Mouse (Mus musculus) embryonic facial prominence, embryonic 10.5 days (tissue): ENCODE data around the gene Mal. TPM values are rescaled to one million over a fixed set of nuclear protein-coding genes. Genes with fewer than 3 reads are reported as not detected.

Experiments used
- DNase-seq: peaks from one replicate; pipeline ENCODE4 v3.0.0-alpha.2; 2017; ENCODE audit warnings: low spot score
- H3K27ac ChIP-seq: fragments of 300-500 bp; sonication (generic); replicated peaks from 2 replicates; pipeline ENCODE4 v1.5.1; 2016; ENCODE audit warnings: mild to moderate bottlenecking
- H3K27me3 ChIP-seq: fragments of 300-500 bp; sonication (generic); replicated peaks from 2 replicates; pipeline ENCODE4 v1.6.1; 2016; ENCODE audit warnings: low read depth, mild to moderate bottlenecking; ENCODE audit not compliant: poor library complexity, severe bottlenecking
- H3K36me3 ChIP-seq: fragments of 300-500 bp; sonication (generic); replicated peaks from 2 replicates; pipeline ENCODE4 v1.6.1; 2016; ENCODE audit warnings: mild to moderate bottlenecking, moderate library complexity
- H3K4me1 ChIP-seq: fragments of 300-500 bp; sonication (generic); 2 replicates; pipeline ENCODE4 v1.6.1; 2016
- H3K4me3 ChIP-seq: fragments of 300-500 bp; sonication (generic); 2 replicates; pipeline ENCODE4 v1.5.1; 2016; ENCODE audit warnings: mild to moderate bottlenecking, moderate library complexity
- H3K9me3 ChIP-seq: fragments of 300-500 bp; sonication (generic); 2 replicates; pipeline ENCODE4 v1.6.1; 2016; ENCODE audit warnings: mild to moderate bottlenecking
- WGBS: fragments of 180-500 bp; shearing (Covaris S2); methylation state at CpG from one replicate; pipeline ENCODE4 v1.1.7; 2016; 5-methylcytosine and 5-hydroxymethylcytosine counted together
- polyA plus RNA-seq: library from polyadenylated mRNA; unstranded; fragments of >200 nt; fragmentation: Nextera tagmentation; extraction: Ambion mirVana; gene quantifications from 2 replicates; pipeline ENCODE4 v1.2.1, GENCODE M21; 2016

Mal gene
- polyA plus RNA-seq = 0.11 and 0.88 TPM in 2 replicates

DNA sequence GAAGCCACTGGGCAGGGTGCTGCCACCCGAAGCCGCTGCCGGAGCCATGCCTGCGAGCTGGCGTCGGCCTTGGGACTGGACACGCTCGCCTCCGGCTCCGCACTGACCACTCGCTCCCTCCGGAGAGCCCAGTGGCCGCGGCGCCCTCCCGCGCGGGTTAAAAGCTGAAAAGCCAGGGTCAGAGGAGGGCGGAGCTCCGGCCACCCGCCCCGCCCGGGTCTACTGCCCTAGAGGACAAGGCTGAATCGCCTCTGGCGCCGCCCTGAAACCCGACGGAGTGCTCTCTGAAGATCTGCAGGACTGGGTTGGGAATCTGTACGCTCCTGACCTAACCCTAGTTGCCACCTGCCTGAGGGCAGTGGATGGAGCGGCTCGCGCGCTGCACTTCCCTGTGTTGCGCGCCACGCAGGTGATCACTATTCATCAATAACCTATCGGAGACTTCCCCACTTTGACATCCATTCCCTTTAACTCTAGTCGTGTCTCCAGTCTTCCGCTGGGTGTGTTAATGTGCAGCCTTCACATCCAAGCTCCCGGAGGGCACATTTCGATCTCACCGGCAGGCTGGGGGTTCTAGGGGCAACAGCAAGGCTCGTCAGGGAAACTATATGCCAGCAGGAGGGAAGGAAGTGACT is at the start of gene Mal:
TSS of gene Mal (minus strand) at position 610 of the 635 bp plus-strand sequence.
- Histone ChIP-seq H3K27me3 (peaks cover 93% of the 10 kb centered on the region), H3K9me3 (no peaks in the 10 kb centered on the region), H3K27ac (no peak within 1 kb of the TSS), H3K36me3 (no peaks in the 10 kb centered on the region), H3K4me3 (peak within 1 kb of the TSS; percentile 58), H3K4me1 (peaks cover 16% of the 10 kb centered on the region)
- peak; percentile 62 for DNase-seq
- under 1% methylated on average over 43 of the region's 43 CpGs for WGBS

DNA sequence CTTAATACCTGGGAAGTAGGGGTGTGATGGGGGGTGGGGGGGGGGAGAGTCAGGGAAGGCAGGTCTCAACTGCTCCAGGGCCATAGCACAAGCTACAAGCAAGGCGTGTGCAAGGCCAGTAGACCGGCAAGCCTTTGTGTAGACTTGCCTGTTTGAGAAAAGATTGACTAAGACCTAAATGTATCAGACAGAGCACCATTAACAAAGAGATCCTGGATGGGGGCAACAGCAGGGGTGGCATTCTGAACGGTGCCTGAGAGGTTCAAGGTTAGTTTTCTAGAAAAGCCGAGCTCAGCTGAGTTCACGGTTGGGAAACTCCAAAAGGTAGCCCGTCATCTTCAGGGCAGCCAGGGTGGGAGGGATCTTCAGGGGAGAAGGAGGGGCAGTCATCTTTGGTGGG is 48.8 kb upstream of the Mal start:
- Histone ChIP-seq H3K27ac (no peak overlapping the region), H3K4me1 (no peaks in the 10 kb centered on the region), H3K4me3 (no peak overlapping the region), H3K9me3 (no peaks in the 10 kb centered on the region), H3K36me3 (no peaks in the 10 kb centered on the region), H3K27me3 (no peaks in the 10 kb centered on the region)
- 86% methylated on average over 6 of the region's 6 CpGs for WGBS
- DNase-seq = no peak

DNA sequence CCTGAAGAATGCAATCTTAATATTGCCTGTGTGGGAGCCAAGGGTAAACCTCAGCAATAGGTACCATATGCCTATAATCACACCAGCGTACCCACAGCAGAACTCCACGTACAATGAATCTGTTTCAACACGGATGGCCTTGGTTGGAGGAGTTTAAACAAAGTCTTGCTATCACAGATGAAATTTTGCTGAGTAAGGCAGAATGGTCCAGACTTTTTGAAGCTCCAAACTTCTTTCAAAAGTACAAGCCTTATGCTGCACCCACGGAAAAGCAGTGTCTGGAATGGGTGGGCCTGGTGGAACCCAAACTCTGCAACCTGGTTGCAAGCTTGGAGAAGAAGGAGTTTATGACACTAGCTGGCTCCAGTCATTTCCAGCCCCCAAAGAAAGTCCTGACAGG is 32.7 kb upstream of the Mal start:
- no peak for DNase-seq
- 85% methylated on average over 4 of the region's 4 CpGs for WGBS
- H3K4me1 ChIP-seq = no peaks in the 10 kb centered on the region

DNA sequence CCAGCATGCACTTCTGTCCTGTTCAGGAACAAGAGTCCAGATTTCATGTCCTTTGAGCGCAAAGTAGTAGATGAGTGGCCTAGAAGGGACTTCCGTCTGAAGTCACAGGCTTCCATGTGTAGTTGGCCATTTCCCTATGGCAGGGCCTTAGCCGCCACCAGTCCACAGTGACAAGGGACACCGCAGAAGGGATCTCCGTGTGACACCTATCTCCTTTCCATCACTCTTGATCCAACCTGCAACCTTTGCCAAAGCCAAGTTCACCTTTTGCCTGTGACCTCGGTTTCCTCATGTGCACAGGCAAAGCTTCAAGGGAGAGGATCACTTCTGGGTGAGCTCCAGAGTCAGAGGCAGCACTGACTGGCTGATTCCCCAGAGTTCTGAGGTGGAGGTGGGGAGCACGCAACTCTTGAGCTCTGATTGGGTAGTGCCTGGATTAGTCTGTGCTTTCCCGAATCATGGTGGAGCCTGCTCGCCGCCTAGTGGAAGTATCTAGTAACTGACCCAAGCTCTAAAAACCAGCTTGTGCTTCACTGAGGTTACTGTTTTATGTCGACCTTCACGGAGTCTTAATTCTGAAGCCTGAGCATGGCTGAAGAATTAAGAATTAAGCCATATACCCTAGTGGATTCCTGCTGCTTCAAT is 27.3 kb upstream of the Mal start:
- no peaks in the 10 kb centered on the region for H3K27me3 ChIP-seq
- H3K36me3 ChIP-seq = no peaks in the 10 kb centered on the region
- no peak overlapping the region for H3K4me3 ChIP-seq
- DNase-seq = peak; percentile 80
- WGBS = 38% methylated on average over 12 of the region's 12 CpGs
- H3K4me1 ChIP-seq = peaks cover 4% of the 10 kb centered on the region
- H3K9me3 ChIP-seq = no peaks in the 10 kb centered on the region
- H3K27ac ChIP-seq = no peak overlapping the region

More for the DNA sequence above, 32.7 kb upstream of the Mal start:
- Histone ChIP-seq H3K27me3 (no peaks in the 10 kb centered on the region), H3K9me3 (no peaks in the 10 kb centered on the region), H3K27ac (no peak overlapping the region), H3K4me3 (no peak overlapping the region), H3K36me3 (no peaks in the 10 kb centered on the region)

DNA sequence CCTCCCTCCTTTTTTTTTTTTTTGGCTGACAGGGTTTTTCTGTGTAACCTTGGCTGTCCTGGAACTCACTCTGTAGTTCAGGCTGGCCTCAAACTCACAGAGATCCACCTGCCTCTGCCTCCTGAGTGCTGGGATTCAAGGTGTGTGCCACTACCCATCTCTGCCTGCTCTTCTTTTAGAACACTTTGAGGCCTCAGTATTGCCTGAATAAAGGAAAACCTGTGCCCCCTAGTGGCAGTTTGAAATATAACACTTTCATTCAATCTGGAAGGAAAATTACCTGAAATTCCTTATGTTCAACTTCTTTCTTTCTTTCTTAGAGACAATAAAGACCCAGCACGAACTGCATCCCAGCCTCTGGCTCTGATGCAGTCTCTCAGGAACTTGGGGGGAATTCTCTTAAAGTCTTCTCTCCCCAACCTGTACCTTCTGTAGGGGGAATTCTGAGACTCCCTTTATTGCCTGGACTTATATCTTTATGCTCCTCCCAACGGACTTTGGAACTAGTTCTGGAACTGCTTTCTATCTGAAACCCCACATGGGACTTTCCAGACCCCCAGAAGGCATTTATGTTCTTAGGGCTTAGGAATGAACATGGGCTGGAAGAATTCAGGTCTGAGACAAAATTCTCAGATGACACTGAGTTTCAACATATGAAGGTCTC is 11.5 kb upstream of the Mal start:
- no peak overlapping the region for H3K27ac ChIP-seq
- no peaks in the 10 kb centered on the region for H3K9me3 ChIP-seq
- no peaks in the 10 kb centered on the region for H3K36me3 ChIP-seq
- H3K4me3 ChIP-seq = no peak overlapping the region
- DNase-seq = no peak
- H3K27me3 ChIP-seq = no peaks in the 10 kb centered on the region
- H3K4me1 ChIP-seq = no peaks in the 10 kb centered on the region
- WGBS = 28% methylated on average over 2 of the region's 2 CpGs

DNA sequence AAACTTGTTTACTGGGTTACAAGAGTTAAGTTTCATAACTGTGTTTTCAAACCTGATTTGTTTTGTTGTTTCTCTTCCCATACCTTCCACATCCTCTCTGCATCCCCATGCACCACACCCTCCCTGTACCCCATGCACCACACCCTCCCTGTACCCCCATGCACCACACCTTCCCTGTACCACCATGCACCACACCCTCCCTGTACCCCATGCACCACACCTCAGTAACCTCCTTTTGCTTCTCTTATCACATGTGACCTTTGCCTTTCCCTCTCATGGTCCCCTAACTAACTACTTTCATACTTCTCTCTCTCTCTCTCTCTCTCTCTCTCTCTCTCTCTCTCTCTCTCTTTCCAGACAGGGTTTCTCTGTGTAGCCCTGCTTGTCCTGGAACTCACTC is 10.5 kb upstream of the Mal start:
- H3K4me3 ChIP-seq = no peak overlapping the region
- no peak overlapping the region for H3K27ac ChIP-seq
- H3K4me1 ChIP-seq = no peaks in the 10 kb centered on the region
- H3K27me3 ChIP-seq = no peaks in the 10 kb centered on the region
- H3K9me3 ChIP-seq = no peaks in the 10 kb centered on the region
- H3K36me3 ChIP-seq = no peaks in the 10 kb centered on the region
- DNase-seq = no peak

DNA sequence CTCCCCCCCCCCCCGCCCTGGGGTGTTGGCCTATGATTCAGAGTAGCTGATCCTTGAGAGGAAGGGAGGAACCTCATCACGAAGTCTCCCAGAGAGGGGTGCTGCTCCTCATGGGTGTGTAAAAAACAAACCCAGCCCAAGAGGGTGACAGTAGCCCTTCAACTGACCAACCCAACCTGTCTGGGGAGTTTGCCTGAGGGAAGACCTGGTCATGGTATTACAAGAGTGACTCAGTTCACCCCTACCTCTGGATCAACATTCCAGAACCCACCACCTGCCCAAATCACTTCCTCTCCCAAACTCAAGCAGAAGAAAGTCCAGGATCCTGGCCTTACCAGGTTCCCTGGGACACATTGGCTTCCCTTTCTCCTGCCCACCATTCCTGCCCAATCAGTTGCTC is 6.2 kb upstream of the Mal start:
- no peak for DNase-seq
- Histone ChIP-seq H3K27ac (no peak overlapping the region), H3K4me3 (no peak overlapping the region), H3K9me3 (no peaks in the 10 kb centered on the region), H3K36me3 (no peaks in the 10 kb centered on the region), H3K27me3 (peaks cover 29% of the 10 kb centered on the region), H3K4me1 (no peaks in the 10 kb centered on the region)
- WGBS = 43% methylated on average over 2 of the region's 2 CpGs

DNA sequence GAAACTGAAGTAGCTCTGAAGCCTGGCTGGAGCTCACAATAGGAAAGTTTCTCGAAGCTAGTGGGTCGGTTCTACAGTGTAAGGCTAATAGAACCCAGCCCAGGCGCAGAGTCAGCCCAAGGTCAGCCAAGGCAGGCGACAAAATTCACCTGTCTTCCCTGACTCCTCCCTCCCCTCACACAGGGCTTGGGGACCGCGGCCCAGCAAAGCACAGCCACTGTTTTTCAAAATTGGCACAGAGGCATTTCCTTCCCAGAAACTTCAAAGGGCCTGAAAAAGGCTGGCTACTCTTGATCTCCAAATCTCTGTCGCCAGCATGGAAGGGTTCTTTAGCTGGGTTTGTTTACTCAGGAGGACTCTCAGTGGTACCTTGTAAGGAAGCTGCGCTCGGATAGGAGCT is 1.1 kb downstream of the Mal start:
- Histone ChIP-seq H3K27me3 (peaks cover 91% of the 10 kb centered on the region), H3K36me3 (no peaks in the 10 kb centered on the region), H3K9me3 (no peaks in the 10 kb centered on the region), H3K4me3 (peak overlapping the region; percentile 58), H3K4me1 (peaks cover 16% of the 10 kb centered on the region), H3K27ac (no peak overlapping the region)
- WGBS = 5% methylated on average over 9 of the region's 9 CpGs
- DNase-seq = peak; percentile 17

DNA sequence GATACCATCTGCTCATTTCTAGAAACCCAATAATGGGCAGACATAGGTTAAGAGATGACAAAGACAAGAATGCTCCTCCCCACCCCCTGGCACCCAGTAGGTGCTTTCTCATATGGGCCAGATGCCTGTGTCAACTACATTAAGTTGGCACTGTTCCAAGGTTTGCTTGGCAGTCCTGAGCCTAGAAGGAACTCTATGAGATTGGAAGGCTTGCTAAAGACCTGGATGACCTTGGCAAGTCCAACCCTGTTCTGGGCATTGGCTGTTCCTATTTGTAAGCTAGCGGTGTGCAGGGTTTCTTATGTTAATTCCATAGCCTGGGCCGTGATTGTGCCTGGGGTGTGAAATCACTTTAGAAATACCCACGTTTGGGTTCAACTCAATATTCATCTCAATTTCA is 1.7 kb downstream of the Mal start:
- peaks cover 84% of the 10 kb centered on the region for H3K27me3 ChIP-seq
- WGBS = 58% methylated on average over 3 of the region's 3 CpGs
- no peak for DNase-seq
- no peak overlapping the region for H3K4me3 ChIP-seq
- no peak overlapping the region for H3K27ac ChIP-seq
- H3K36me3 ChIP-seq = no peaks in the 10 kb centered on the region
- no peaks in the 10 kb centered on the region for H3K9me3 ChIP-seq
- H3K4me1 ChIP-seq = peaks cover 16% of the 10 kb centered on the region

DNA sequence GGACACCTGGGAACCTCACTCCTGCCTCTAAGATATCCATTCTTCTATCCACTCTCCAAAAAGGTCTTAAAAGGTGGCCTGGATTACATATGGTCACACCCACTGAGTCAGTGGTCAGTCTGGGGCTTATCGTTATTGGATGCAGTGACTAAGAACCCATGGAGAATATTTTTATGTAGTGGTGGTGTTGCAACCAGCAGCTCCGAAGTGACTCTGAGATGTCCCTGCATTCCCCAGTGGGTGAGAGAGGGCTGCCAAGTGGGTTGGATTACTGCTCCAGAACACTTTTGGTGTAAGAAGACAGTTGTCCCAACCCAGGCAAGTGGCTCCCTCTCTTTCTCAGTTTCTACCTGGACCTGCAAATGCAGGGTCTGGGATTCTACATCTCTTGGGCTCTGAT is 3.7 kb downstream of the Mal start:
- Histone ChIP-seq H3K27me3 (peaks cover 65% of the 10 kb centered on the region), H3K27ac (no peak overlapping the region), H3K36me3 (no peaks in the 10 kb centered on the region), H3K4me3 (no peak overlapping the region), H3K9me3 (no peaks in the 10 kb centered on the region), H3K4me1 (peaks cover 16% of the 10 kb centered on the region)
- WGBS = 89% methylated on average over 2 of the region's 2 CpGs
- no peak for DNase-seq

DNA sequence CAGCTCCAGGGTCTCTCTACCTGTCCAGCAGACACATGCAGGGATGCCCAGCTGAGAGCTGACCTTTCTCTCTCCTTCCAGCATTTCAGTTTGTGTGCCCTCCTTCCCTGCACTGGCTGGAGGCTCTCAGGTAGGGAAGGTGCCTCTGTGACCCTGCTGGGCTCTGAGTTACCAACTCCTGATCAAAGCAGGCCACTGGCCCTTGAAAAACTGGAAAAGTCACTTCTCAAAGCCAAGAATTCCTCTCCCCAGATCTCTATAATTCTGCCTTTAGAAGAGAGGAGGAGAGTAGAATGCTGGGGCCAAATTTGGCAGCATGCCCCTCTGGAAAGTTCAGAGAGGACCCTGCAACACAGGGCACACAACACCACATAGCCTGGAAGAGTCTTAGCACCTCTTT is 4.2 kb downstream of the Mal start:
- H3K36me3 ChIP-seq = no peaks in the 10 kb centered on the region
- H3K27ac ChIP-seq = no peak overlapping the region
- no peak for DNase-seq
- H3K27me3 ChIP-seq = peaks cover 60% of the 10 kb centered on the region
- peaks cover 16% of the 10 kb centered on the region for H3K4me1 ChIP-seq
- H3K9me3 ChIP-seq = no peaks in the 10 kb centered on the region
- H3K4me3 ChIP-seq = no peak overlapping the region

DNA sequence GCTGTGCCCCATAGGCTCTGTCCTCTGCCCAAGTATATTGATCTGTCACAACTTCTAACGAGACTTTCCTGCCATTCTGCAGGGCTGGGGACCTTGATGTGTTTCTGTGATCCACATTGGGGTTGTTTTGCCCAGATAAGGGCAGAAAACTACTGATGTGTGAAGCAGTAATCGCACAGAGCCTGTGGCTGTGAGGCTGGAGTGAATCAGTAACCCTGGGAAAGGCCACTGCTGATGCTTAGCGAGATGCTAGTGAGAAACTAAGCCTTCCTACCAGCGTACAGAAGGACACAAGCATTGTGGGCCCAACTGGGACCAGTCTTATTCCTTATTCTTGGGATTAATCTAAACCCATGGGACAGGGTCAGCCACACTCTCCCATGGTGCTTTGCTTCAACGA is 4.9 kb downstream of the Mal start:
- Histone ChIP-seq H3K9me3 (no peaks in the 10 kb centered on the region), H3K4me3 (no peak overlapping the region), H3K27ac (no peak overlapping the region), H3K27me3 (peaks cover 53% of the 10 kb centered on the region), H3K36me3 (no peaks in the 10 kb centered on the region), H3K4me1 (peaks cover 15% of the 10 kb centered on the region)
- no peak for DNase-seq
- WGBS = 72% methylated on average over 5 of the region's 5 CpGs

DNA sequence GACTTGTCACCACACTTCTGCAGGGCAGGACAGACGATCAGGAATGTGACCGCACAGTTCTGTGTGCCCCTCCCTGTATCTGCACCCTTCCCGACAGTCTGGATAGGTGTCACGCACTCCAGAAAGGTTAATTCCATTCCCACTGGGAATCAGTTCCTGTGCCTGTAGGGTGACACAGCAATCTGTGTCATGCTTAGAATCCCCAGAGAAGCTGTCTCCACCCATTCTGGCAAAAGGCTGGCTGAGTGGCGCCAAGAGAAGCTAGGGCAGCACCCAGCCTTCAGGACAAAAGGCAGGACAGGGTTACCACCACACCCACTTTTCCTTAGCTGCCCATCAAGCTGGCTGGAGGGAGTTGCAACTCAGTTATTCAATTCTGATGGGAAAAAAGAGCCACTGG is 6.6 kb downstream of the Mal start:
- Histone ChIP-seq H3K27ac (no peak overlapping the region), H3K36me3 (no peaks in the 10 kb centered on the region), H3K9me3 (no peaks in the 10 kb centered on the region), H3K4me3 (no peak overlapping the region), H3K4me1 (no peaks in the 10 kb centered on the region), H3K27me3 (peaks cover 36% of the 10 kb centered on the region)
- no peak for DNase-seq
- 67% methylated on average over 5 of the region's 5 CpGs for WGBS
